Mouse (Mus musculus): ENCODE data around the gene 9530003J23Rik.
"Not testable (repeated sequence)": the region's sequence is repeated elsewhere in the genome, so short reads cannot be mapped to it uniquely, and the experiment has no call there.

9530003J23Rik gene

GRCm38 (mm10) chr10:117225094-117225493 is 13.4 kb downstream of the 9530003J23Rik start:
- no peak for DNase-seq (ENCODE audit: low spot score)

- DNase-seq (ENCODE audit: low spot score) = peak; percentile 93
Measured at GRCm38 (mm10) chr10:117224102-117224990, 14.2 kb downstream of the 9530003J23Rik start, which contains the start of gene Yeats4. Gene Yeats4 (minus strand): TSS chr10:117224507.

GRCm38 (mm10) chr10:117223758-117224101 is 14.8 kb downstream of the 9530003J23Rik start:
- DNase-seq (ENCODE audit: low spot score) = no peak

GRCm38 (mm10) chr10:117222821-117223220 is 15.7 kb downstream of the 9530003J23Rik start:
- DNase-seq (ENCODE audit: low spot score) = no peak

- no peak for DNase-seq (ENCODE audit: low spot score)
Measured at GRCm38 (mm10) chr10:117218351-117218750, 20.2 kb downstream of the 9530003J23Rik start.

GRCm38 (mm10) chr10:117217246-117217840 is 21.2 kb downstream of the 9530003J23Rik start:
- DNase-seq (ENCODE audit: low spot score) = no peak

GRCm38 (mm10) chr10:117216793-117217192 is 21.7 kb downstream of the 9530003J23Rik start:
- peak; percentile 51 for DNase-seq (ENCODE audit: low spot score)

GRCm38 (mm10) chr10:117216132-117216495 is 22.4 kb downstream of the 9530003J23Rik start:
- DNase-seq (ENCODE audit: low spot score) = no peak

GRCm38 (mm10) chr10:117215409-117216131 is 22.9 kb downstream of the 9530003J23Rik start:
- no peak for DNase-seq (ENCODE audit: low spot score)

- DNase-seq (ENCODE audit: low spot score) = no peak
Measured at GRCm38 (mm10) chr10:117211023-117211422, 27.5 kb downstream of the 9530003J23Rik start.

GRCm38 (mm10) chr10:117209469-117209938 is 29.0 kb downstream of the 9530003J23Rik start:
- DNase-seq (ENCODE audit: low spot score) = no peak

GRCm38 (mm10) chr10:117208787-117209186 is 29.7 kb downstream of the 9530003J23Rik start:
- not testable (repeated sequence) for DNase-seq (ENCODE audit: low spot score)

- no peak for DNase-seq (ENCODE audit: low spot score)
Measured at GRCm38 (mm10) chr10:117208221-117208620, 30.3 kb downstream of the 9530003J23Rik start.

- no peak for DNase-seq (ENCODE audit: low spot score)
Measured at GRCm38 (mm10) chr10:117206070-117206469, 32.4 kb downstream of the 9530003J23Rik start.

- no peak for DNase-seq (ENCODE audit: low spot score)
Measured at GRCm38 (mm10) chr10:117203558-117203981, 34.9 kb downstream of the 9530003J23Rik start.

GRCm38 (mm10) chr10:117202981-117203557 is 35.4 kb downstream of the 9530003J23Rik start:
- DNase-seq (ENCODE audit: low spot score) = no peak

GRCm38 (mm10) chr10:117199701-117200100 is 38.8 kb downstream of the 9530003J23Rik start:
- DNase-seq (ENCODE audit: low spot score) = no peak

- DNase-seq (ENCODE audit: low spot score) = no peak
Measured at GRCm38 (mm10) chr10:117196696-117197095, 41.8 kb downstream of the 9530003J23Rik start.

GRCm38 (mm10) chr10:117195748-117196147 is 42.8 kb downstream of the 9530003J23Rik start:
- DNase-seq (ENCODE audit: low spot score) = no peak

GRCm38 (mm10) chr10:117195005-117195404 is 43.5 kb downstream of the 9530003J23Rik start:
- DNase-seq (ENCODE audit: low spot score) = peak; percentile 69

GRCm38 (mm10) chr10:117193364-117193763 is 45.1 kb downstream of the 9530003J23Rik start:
- no peak for DNase-seq (ENCODE audit: low spot score)

All from urinary bladder, postnatal 14 days (tissue).